Mouse (Mus musculus) spleen, adult 2 months (tissue): ENCODE data around the gene AW822073.

Experiments used
- CTCF ChIP-seq: fragments of 200-500 bp; IDR thresholded peaks from 2 replicates; pipeline ENCODE4 v1.5.1; 2011; ENCODE audit warnings: mild to moderate bottlenecking, inconsistent platforms; ENCODE audit not compliant: insufficient read depth, insufficient read length, insufficient replicate concordance; ENCODE audit errors: extremely low read depth
- POLR2A ChIP-seq: fragments of 200-500 bp; IDR thresholded peaks from 2 replicates; pipeline ENCODE4 v1.6.1; 2011; ENCODE audit warnings: low read depth, low read length, inconsistent platforms

DNA sequence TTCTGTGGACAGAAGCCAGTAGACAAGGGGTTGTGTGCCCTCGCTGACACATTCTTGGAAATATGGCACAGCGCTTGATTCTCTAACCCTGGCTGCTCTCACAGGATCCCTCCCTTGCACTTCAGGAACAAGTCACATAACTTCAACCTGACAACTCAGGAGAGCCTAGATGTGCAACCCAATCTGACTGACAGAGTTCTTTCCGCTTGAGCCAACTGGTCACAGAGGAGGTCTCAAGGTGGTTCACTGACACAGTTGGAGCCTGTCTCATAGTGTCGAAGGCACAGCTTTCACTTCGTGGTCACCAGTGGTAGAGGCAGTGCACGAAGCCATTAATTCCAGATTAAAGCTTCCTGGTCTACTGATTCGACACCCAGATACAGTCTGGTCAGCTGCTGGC lies 12.5 kb downstream of the AW822073 start:
- TF ChIP-seq CTCF (no peak), POLR2A (no peak)
